Mouse (Mus musculus): Measurements from ENCODE around the gene Slc25a3. TPM values are rescaled to one million over a fixed set of nuclear protein-coding genes. Genes with fewer than 3 reads are reported as not detected.

Gene Slc25a3
- total RNA-seq (2012; rRNA removed) (428 and 431 TPM in 2 replicates), total RNA-seq (2014; rRNA removed) (509 and 560 TPM in 2 replicates), polyA plus RNA-seq (2012; ENCODE audit: insufficient read length, low read depth) (670 and 792 TPM in 2 replicates)

DNA sequence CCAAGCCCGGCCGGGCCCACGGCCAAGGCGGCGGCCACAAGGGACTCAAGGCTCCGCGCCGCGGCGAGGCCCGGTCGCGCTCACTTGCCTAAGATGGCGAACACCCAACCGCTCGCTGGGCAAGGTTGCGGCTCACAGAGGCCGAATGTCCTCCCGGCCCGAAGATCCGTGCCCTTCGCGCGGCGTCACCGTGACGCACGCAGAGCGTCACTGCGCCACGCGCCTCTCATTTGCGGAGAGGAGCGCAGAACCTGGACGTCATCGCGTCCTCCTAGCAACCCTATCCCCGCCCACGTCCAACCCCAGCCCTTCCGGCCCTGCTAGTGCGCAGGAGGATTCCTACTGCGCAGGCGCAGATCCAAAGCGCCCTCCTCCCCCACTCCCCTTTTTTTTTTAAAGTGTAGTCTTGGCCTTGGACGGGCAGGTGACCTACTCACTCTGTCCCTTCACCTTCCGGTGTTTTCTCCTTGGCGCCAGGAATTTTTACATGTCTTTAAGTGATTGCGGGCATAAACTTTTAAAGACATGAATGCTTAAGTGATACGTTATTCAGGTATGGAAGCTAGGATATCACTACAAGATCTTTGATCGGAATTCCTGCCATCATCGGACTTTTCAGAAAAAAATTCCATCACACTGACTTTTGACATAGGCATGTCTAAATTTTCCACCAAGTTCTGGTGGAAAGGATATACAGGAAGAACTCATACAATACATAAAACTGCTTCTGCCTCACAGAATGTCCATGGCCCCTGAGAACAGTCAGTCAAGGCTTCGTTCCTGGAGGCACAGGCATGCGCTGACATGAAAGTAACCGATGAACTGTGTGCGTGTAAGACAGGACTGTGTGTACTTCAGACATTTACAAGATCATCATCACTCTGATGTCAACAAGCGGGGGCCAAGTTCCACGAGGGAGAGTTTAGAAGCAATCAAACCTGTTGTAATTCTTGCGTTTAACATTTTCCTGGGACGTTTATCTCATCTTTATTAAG is at the start of gene Slc25a3:
Gene Slc25a3, minus strand, starts transcription at position 232 of the 995 bp plus-strand sequence.
- in situ Hi-C loops (cut with MboI; ENCODE audit: low pct_ligation_motif_present, low pct_unique_long_range_greater_than_20kb, low sequenced_read_pairs) = no loop called here
- no peak for TF ChIP-seq RCOR1 (conservative IDR thresholded peaks at IDR 0.05; ENCODE audit: low read depth, low read length)
- TF ChIP-seq EP300 (IDR thresholded peaks at IDR 0.05; ENCODE audit: low read length) = no peak
- TF ChIP-seq E2F4 (IDR thresholded peaks at IDR 0.05; ENCODE audit: insufficient replicate concordance, low read depth, low read length) = no peak
- TF ChIP-seq ETS1 (conservative IDR thresholded peaks at IDR 0.05; ENCODE audit: low read depth, low read length) = no peak
- TF ChIP-seq GABPA (IDR thresholded peaks at IDR 0.05; ENCODE audit: insufficient replicate concordance, low read depth, low read length) = peak; percentile 88
- TF ChIP-seq USF2 (conservative IDR thresholded peaks at IDR 0.05; ENCODE audit: low read depth, low read length) = no peak
- no peak for TF ChIP-seq SMC3 (IDR thresholded peaks at IDR 0.05; ENCODE audit: low read depth, low read length)
- no peak; the same call in 1 of the 2 replicates for TF ChIP-seq UBTF (IDR thresholded peaks at IDR 0.05; ENCODE audit: low read depth, low read length)
- TF ChIP-seq KAT2A (IDR thresholded peaks at IDR 0.05; ENCODE audit: insufficient replicate concordance, low read length) = 0 out of 2 replicates have a peak, but pooled peaks have one; percentile 39
- TF ChIP-seq HCFC1 (IDR thresholded peaks at IDR 0.05; ENCODE audit: low read depth, low read length) = peak; percentile 78
- no peak for TF ChIP-seq MAFK (IDR thresholded peaks at IDR 0.05; ENCODE audit: insufficient replicate concordance, low read length)
- TF ChIP-seq PAX5 (IDR thresholded peaks at IDR 0.05; ENCODE audit: low read length) = no peak
- no peak for TF ChIP-seq CTCF (conservative IDR thresholded peaks at IDR 0.05 in 1 of 2, IDR thresholded peaks at IDR 0.05 in 1 of 2; ENCODE audit: low read depth in 2 of 2, low read length in 2 of 2)
- TF ChIP-seq MEF2A (IDR thresholded peaks at IDR 0.05; ENCODE audit: borderline replicate concordance, low read depth, low read length) = no peak
- TF ChIP-seq NELFE (IDR thresholded peaks at IDR 0.05; ENCODE audit: low read depth, low read length) = peak; percentile 99
- peak; percentile 99 for TF ChIP-seq POLR2A (IDR thresholded peaks at IDR 0.05; ENCODE audit: low read depth, low read length)
- no peak for TF ChIP-seq ZKSCAN1 (IDR thresholded peaks at IDR 0.05; ENCODE audit: borderline replicate concordance, low read depth, low read length)
- peak; percentile 95 for TF ChIP-seq ZMIZ1 (IDR thresholded peaks at IDR 0.05; ENCODE audit: low read depth, low read length)
- peak; percentile 75; the same call in 1 of the 2 replicates for TF ChIP-seq CHD2 (IDR thresholded peaks at IDR 0.05; ENCODE audit: low read length)
- TF ChIP-seq SIN3A (IDR thresholded peaks at IDR 0.05; ENCODE audit: low read length) = peak; percentile 40
- TF ChIP-seq IRF4 (IDR thresholded peaks at IDR 0.05; ENCODE audit: low read depth, low read length) = 0 out of 2 replicates have a peak, but pooled peaks have one; percentile 6
- no peak for TF ChIP-seq USF1 (IDR thresholded peaks at IDR 0.05; ENCODE audit: low read depth, low read length)
- TF ChIP-seq NRF1 (IDR thresholded peaks at IDR 0.05; ENCODE audit: low read depth, low read length) = peak; percentile 93
- TF ChIP-seq POLR2AphosphoS2 (IDR thresholded peaks at IDR 0.05; ENCODE audit: low read depth, low read length) = peak; percentile 59; the same call in 1 of the 2 replicates
- TF ChIP-seq ELF1 (IDR thresholded peaks at IDR 0.05; ENCODE audit: low read depth, low read length) = peak; percentile 84
- no peak for TF ChIP-seq ZC3H11A (IDR thresholded peaks at IDR 0.05; ENCODE audit: low read depth, low read length)
- TF ChIP-seq ZNF384 (IDR thresholded peaks at IDR 0.05; ENCODE audit: low read depth, low read length) = peak; percentile 98
- TF ChIP-seq MYC (IDR thresholded peaks at IDR 0.05; ENCODE audit: low read depth, low read length) = 0 out of 2 replicates have a peak, but pooled peaks have one; percentile 24
- TF ChIP-seq BHLHE40 (IDR thresholded peaks at IDR 0.05; ENCODE audit: low read depth, low read length) = peak; percentile 81
- peak; percentile 91 for TF ChIP-seq TCF12 (IDR thresholded peaks at IDR 0.05; ENCODE audit: low read depth, low read length)
- TF ChIP-seq MAX (IDR thresholded peaks at IDR 0.05; ENCODE audit: low read length) = no peak
- TF ChIP-seq RAD21 (IDR thresholded peaks at IDR 0.05; ENCODE audit: low read depth, low read length) = no peak
- no peak for TF ChIP-seq JUND (conservative IDR thresholded peaks at IDR 0.05; ENCODE audit: low read depth, low read length)
- no peak for TF ChIP-seq MAZ (IDR thresholded peaks at IDR 0.05; ENCODE audit: low read depth, low read length)
- no peak for TF ChIP-seq JUN (IDR thresholded peaks at IDR 0.05; ENCODE audit: insufficient read depth, low read depth, low read length)
- TF ChIP-seq CHD1 (IDR thresholded peaks at IDR 0.05; ENCODE audit: low read depth, low read length) = no peak
- peak; percentile 82 for TF ChIP-seq TBP (conservative IDR thresholded peaks at IDR 0.05; ENCODE audit: low read depth, low read length)

More for the DNA sequence above, at the start of gene Slc25a3:
- Histone ChIP-seq H3K27ac (ENCODE audit: insufficient read depth, low read depth) (peak within 1 kb of the TSS; percentile 47), H3K79me2 (replicated peaks; ENCODE audit: control insufficient read depth, extremely low read depth, insufficient read depth, poor library complexity, severe bottlenecking) (peaks cover 31% of the 10 kb centered on the region), H3K27me3 (replicated peaks) (no peaks in the 10 kb centered on the region), H3K4me2 (ENCODE audit: insufficient read depth, low read depth, poor library complexity, severe bottlenecking) (peak within 1 kb of the TSS; percentile 64), H3K4me3 (replicated peaks in 1 of 3; ENCODE audit: low read depth in 2 of 3, low read length in 2 of 3, poor library complexity in 1 of 3) (peak within 1 kb of the TSS; percentile 81 to 99 (median 88)), H3K9me3 (replicated peaks; ENCODE audit: low read length) (no peaks in the 10 kb centered on the region), H3K4me1 (ENCODE audit: control insufficient read depth in 1 of 2, insufficient read depth in 2 of 2) (peaks cover 9 to 33% of the 10 kb centered on the region in 2 experiments; a peak in 3 of 4 replicates), H3K36me3 (replicated peaks in 1 of 2; ENCODE audit: control insufficient read depth in 1 of 2, insufficient read depth in 1 of 2, low read length in 1 of 2) (peaks cover 22 to 29% of the 10 kb centered on the region in 2 experiments), H3K9ac (ENCODE audit: insufficient read depth, low read depth) (peak within 1 kb of the TSS; percentile 71)
- dilution Hi-C loops (cut with MboI; ENCODE audit: extremely low pct_ligation_motif_present, extremely low pct_unique_long_range_greater_than_20kb, low sequenced_read_pairs) = no loop called here
- peak; percentile 98 for DNase-seq (ENCODE audit: extremely low read depth)
